Mouse (Mus musculus): ENCODE measurements around the gene C1qtnf1. TPM values are rescaled to one million over a fixed set of nuclear protein-coding genes. Genes with fewer than 3 reads are reported as not detected.
A peak's percentile ranks its signal among the peaks of the same experiment; 100 is the strongest.

Gene C1qtnf1
- total RNA-seq, 2 experiments from 2014 or later: 31.8 to 37.4 TPM

DNA sequence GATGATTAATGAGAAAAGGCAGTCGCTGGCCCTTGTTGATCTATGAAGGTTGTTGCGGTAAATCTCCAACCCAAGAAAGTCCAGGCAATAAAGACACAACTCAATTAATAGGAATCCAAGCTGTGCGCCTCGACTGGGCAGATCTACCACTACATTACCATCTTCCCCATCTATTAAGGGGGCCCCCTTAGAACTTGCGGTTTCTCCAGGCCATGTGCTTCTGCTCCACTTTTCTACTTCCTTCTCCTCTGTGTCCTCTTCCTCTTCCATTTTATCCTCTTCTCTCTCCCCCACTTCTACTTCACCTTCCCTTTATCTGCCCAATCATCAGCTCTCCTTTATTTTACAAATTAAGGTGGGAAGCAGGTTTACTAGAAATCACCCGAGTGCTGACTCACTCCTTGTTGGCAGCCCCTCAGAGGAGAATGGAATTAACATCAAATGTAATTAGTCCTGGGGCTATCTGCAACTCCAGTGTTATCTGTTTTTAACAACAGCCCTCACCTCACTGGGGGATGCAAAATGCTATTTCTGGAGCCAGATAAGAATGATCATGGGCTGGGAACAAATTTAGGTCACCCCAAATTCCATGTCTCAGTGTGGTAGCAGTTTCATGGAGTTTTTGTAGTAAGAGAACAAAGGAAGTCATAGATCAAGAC, 46.0 kb downstream of the C1qtnf1 start:
- DNase-seq: no peak

DNA sequence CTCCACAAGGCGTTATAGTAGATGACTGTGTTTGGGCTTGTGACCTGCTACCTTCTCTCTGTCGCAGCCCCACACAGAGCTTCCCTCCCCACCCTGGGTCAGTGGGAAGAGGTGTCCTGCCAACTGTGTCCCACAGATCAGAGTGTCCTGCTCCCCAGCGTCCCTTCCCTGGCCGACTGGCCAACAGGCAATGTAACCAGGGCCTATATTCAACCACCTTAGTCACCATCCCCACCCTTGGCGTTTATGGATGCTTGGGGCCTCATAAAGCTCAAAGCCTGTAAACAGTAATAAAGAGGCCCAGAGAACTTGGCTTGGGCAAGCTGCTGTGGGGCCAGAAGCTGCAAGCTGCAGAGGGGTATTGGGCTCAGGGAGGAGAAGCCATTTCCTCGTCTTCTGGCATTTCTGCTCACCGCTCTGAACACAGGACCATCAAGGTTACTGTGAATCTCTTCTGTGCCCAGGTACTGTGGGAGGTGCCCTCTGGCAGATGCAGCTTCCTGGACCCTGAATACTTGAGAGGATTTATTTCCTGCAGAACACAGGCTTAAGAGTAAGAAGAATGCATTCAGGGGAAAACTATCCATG, 47.6 kb downstream of the C1qtnf1 start:
- no peak for DNase-seq

DNA sequence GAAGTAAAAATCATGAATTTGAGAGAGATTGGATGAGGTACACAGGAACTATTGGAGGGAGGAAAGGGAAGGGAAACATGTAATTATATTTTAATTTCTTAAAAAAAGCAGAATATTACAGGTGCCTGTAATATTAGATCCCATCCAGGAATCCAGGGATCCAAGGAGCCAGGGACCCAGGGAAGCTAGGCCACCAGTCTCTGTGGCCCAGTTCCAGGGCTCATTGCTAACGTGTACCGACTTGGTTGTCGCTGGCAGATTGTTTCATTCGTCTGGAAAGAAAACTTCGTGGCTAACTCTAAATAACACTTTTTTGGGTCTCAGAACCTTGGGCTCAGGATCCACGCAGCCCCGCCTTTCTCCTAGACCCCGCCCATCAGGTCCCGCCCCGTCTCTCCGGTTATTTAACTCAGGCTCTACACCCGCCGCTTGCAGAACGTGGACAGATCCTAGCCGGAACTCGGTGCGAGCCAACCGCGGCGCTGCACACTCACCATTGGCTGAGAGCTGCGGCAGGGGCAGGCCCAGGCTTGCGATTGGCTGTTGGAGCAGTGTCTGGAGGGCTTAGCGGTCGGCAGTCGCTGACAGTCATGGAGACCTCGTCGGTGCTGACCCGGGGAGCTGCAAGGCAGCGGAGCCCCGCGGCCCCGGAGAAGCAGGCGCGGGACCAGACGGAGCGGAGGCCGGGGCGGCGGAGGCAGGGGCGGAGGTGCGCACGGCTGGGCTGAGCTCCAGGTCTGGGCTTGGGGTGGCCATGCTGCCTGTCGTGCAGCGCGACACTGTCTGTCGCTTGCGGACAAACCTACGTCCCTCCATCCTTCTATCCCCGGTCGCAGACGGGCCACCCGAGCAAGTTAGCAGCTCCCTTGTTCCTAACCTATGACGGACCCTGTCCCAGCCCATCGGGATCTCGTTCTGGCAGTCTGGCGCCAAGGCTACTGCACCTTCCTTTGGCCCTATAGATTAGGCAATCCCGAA, 48.7 kb downstream of the C1qtnf1 start, which contains the start of gene Engase:
Gene Engase, plus strand, starts transcription at position 434 of the 978 bp plus-strand sequence.
- peak; percentile 93 for DNase-seq

DNA sequence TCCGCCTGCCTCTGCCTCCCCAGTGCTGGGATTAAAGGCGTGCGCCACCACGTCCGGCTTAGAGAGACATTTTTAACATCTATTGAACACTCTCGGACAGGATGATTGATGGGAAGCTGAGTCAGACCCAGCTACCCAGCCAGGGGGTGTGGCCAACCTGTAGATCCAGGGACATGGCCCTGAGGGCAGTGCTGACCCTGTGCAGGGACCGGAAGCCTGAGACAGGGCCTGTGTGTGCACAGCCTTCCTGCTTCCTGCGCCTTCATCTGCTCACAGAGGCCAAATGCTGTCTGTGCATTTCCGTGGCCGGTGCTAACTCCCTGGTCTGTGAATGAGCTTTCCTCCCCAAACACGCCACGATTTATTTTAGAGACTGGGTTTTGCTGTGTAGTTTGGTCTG, 51.8 kb downstream of the C1qtnf1 start:
- DNase-seq: no peak

DNA sequence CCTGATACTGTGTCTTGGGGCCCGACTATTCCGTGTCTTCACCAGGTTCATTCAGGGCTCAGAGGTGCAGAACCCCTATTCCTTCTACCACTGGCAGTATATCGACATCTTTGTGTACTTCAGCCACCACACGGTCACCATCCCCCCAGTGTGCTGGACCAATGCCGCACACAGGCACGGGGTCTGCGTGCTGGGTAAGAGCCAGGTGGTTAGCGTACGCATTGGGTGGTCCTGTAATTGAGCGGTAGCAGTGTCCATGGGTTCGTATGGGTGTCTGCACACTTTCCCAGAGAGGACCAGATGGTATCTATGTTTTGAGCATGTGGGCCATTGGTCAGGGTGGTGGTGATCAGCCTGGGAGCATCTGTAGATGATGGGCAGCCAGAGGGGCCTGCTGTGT, 53.2 kb downstream of the C1qtnf1 start:
- DNase-seq: no peak

DNA sequence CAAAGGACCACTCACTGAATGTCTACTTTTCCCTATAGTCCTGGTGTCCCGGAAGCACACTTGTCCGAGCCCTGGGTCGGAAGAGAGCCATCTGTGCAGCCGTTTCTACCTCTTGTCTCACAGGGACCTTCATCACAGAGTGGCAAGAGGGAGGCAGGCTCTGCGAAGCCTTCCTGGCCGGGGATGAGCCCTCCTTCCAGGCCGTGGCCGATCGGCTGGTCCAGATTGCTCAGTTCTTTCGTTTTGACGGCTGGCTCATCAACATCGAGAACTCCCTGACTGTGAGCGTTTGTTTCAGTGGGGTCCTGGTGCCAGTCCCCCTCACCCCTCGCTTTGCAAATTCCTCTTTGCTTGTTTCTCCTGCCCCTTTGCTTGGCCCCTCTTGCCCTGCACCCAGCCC, 53.7 kb downstream of the C1qtnf1 start:
- DNase-seq: no peak

DNA sequence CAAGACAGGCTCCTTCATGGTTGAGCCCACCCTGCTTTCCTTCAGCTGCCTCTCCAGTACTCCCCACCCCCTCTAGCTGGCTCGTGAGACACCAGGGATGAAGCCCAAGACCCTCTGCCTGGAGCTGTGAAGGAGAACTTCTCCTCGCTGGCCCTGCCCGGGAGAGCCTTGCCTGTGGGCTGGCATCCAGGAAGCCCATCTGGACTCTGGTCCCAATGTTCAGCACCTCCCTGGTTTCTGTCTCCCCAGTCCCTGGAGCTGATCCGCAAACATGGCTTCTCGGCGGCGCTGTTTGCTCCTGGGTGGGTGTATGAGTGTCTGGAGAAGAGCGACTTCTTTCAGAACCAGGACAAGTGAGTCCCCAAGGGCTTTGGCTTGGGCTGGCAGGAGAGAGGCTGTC, 56.2 kb downstream of the C1qtnf1 start:
- no peak for DNase-seq

DNA sequence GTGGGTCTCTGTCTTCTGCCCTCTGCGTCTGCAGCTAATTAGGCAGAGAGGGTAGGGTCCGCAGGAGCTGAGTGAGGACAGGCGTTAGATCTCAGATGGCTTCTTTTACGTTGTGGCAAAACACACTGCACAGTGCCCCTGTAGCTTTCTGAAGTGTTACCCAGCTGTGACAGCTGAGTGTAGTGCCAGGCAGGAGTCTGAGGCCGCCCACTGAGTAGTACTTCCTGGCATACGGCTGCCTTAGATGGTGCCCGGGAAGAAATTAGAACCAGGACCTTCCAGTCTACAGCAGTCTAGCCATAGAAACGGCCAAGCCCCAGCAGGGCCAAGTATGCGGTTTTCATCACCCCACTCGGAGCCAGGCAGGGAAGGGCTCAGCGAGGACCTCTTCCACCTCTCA, 57.3 kb downstream of the C1qtnf1 start:
- DNase-seq: no peak

DNA sequence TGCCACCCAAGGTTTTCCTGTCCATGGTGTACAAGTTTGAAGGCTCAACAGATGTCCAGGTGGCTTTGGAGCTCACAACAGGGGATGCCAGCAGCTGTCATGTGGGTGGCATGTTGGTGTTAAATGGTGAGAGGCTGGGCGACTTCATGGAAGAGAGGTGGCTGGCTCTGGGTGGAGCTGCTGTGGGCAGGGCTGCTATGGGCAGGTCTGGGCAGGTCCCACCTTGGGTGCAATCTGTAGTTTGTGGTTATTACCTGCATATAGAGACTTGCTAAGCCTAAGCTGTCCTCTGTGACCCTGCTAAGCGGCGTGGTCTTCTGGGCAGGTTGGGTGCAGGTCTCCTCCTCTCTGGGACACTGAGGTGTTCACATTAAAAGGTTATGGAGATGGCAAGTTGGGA, 57.8 kb downstream of the C1qtnf1 start:
- DNase-seq: no peak

DNA sequence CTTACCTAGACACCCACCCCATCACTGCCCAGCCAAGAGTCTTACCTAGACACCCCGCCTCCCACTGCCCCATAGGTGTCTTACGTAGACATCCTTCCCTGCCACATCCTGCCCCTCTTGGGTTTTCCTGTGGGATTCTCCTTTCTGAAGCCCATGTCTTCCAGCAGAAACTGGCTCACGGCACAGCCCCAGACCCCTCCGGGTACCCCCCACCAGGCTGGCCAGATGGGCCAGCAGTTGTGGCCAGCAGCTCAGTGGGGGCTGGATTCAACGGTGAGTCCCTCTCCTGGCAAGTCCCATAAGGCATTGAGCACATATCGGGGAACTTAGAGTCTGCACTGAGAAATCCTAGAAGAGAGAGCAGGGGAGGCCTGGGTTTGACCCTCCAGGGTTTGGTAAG, 58.3 kb downstream of the C1qtnf1 start:
- no peak for DNase-seq

DNA sequence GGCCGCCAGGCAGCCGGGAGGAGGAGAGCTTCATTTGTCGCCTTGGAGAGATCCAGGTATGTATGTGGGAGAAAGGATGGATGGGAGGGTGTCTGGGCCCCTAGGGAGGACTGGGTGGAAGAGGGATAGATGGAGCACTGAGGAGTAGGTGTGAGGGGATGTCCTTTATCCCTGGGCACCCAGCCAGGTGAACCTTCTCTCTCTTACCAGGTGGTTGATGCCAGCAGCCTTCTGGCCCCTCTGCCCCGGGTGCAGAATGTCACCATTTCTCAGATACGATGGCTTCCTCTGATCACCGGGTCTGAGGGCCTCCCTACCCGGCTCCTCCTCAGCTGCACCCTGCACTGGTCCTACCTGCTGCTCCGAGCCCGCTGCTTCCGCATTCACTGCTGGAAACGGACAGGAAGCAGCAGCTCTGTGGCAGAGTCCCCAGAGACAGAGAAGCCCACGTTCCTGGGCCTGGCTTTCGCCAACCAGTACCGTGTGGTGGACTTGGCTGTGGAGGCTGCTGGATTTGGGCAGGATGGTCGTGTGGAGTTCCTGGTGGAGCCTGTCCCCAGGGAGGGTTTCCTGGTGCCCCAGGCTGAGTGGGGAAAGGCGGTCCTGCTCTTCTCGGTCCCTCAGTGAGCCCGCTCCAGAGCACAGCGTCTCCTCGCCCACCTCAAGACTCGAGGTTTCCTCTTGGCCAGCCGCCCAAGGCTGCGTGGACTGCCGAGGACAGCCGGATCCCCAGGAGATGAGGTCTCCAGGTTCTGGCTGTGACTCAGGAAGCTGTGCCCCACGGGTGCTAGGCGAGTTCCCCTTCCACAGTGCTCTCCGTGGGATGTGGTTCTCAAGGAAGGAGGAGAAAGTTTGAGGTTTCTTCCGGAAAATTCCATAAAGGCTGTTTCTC, 59.1 kb downstream of the C1qtnf1 start:
- no peak for DNase-seq

DNA sequence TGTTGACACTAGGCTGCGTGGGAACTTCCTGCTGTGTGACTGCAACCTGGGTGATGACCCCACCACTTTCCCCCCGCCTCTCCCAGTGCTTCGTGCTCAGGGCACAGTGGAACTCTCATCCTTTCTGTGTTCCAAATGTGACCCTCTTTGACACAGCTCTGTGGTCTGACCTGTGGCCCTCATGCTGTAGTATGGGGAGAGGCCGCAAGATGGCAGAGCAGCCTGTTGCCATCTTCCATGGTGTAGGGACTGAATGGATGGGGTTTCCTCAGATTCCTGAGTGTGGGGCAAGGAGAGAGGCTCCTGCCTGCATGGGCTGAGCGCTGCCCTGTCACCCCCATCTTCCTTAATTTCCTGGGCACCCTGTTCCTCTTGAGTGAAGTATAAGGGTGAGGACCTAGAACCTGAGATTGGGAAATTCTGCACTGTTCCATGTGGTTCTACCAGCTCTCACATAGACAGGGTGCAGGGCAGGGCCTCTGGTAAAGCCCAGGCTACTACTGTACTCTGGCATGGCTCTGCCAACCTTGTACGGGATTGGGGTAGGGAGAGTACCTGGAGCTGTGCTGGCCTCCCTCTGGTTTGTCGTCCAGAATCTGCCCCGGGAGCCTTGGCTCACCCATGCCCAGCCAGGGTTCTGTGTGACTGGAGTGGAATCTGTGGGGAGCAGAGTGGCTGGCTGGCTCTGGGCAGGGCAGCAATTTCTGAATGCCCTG, 60.3 kb downstream of the C1qtnf1 start:
- no peak for DNase-seq

DNA sequence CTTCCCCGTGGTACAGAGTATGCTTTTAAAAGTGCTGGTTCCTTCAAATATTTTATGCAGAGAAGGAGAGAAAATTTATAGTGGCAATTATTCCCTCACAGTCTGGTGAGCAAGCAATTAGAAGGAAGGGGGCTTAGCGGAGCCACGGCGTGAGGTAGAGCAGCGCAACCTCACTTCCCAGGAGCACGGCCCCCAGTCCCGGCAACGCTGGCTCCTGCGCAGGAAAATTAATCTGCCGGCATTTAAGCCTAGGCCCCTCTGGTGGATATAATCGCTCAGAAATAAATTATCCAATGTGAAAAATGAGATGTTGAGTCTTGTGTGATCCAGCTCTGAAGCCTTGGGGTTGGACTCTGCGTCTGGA, 60.9 kb downstream of the C1qtnf1 start:
- no peak for DNase-seq

DNA sequence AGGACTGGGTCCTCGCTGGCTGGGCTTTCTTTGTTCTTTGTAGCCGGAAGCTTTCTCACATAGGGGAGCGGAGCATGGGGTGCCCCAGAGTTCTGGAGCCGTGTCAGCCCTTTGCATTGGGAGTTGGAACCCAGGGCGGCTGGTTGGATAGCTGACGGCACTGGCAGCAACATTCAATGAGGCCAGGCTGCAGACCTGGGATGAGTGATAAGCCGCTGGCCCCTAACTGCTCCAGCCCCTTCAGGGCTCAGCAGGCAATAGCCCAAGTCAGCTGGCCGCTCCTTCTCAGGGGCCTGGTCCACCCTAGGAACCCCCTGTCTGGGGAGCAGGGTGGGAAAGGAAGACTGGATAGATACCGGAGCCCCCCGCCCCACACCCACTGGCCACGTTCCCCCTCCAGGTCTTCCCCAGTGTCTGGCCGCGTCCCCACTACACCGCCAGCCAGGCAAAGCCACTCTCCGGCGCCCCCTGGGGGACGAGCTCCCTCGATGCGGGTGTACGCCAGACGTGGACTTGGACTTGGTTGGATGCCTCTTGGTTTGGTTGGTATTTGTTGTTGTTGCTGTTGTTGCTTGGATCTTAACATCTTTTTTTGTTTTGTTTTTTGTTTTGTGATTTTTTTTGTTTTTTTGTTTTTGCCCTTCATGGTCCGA, 62.7 kb downstream of the C1qtnf1 start:
- peak; percentile 94 for DNase-seq

DNA sequence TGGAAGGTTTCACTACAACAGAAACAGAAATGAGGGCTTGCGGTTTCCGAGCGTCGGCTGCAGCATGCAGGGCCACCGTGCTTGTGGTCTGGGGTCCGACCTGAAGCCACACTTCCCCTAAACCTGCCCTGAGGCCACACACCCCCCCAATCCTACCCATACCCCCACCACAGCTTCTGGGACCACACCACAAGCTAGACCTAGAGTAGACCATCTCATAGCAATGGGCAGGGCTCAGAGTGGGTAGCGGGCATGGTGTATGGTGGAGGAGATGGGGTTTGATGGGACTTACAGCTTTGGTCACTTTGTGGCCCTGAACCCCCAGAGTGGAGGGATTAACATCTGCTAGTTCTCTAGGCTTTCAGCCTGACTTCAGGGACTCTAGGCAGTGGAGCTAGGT, 63.2 kb downstream of the C1qtnf1 start:
- DNase-seq: no peak

DNA sequence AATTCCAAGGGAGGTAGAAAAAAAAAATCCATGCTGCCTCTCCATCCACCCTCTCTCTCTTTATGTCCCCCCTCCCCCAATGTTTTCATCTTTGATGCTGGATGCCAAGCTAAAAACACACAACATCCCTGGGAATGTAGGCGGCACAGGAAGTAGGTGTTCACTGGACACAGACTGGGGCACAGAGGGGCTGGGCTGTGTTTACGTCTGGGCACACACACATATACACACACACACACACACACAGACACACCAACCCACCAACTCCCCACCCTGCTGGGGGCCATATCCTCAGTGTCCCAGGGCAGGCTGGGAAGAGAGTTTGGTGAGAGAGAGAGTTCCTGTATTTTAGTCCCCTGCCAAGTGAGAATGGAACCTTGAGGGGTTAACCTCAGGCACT, 65.5 kb downstream of the C1qtnf1 start:
- no peak for DNase-seq

DNA sequence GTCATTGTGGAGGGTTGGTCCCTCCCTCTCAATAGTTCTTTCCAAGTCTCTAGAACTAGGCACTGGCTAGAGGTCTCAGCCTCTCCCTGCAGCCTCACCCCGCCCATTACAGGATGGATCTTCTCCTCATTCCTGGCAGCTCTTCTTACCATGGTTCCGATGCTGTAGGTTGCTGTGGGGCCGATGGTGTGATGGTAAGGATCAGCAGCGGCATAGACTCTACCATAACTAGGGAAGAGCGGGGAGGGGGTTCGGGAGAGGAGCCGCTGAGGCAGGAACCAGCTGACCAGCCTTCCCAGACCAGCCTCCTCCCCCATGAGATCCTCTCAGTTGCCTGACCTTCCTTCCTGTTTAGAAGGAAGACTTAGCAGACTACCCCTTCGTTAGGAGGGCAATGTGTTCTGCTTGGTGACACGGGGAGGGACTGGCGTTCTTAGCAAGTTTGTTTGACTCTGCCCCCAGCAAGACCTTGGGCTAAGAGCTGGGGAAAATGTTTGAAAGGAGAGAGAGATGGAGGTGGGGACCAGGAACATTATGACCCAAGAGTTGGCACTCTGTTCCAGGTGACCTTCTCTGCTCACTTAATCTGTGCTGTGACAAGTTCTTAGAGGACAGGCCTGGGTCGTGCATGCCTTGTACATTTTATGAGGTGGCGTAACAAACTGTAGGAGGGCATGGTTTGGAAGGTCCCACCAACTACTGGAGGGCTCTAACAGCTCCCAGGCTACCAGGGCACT, 66.2 kb downstream of the C1qtnf1 start:
- no peak for DNase-seq

DNA sequence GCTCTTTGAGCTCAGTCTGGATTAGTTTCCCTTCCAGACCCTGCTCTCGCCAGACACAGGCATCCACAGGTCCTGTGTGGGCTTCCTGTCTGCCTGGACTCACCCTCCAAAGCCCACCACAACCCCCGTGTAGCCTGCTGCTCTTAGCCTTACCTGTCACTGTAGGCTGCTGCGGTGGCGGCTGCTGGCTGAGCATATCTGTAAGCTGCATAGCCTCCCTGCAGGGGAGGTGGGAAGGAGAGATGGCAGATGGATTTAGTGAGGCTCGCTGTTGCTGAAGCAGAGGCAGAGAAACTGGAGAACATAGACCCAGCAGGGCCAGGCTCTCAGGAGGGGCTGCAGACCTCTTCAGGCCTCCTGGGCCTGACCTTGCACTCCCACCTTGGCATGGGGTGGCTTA, 67.1 kb downstream of the C1qtnf1 start:
- no peak for DNase-seq

DNA sequence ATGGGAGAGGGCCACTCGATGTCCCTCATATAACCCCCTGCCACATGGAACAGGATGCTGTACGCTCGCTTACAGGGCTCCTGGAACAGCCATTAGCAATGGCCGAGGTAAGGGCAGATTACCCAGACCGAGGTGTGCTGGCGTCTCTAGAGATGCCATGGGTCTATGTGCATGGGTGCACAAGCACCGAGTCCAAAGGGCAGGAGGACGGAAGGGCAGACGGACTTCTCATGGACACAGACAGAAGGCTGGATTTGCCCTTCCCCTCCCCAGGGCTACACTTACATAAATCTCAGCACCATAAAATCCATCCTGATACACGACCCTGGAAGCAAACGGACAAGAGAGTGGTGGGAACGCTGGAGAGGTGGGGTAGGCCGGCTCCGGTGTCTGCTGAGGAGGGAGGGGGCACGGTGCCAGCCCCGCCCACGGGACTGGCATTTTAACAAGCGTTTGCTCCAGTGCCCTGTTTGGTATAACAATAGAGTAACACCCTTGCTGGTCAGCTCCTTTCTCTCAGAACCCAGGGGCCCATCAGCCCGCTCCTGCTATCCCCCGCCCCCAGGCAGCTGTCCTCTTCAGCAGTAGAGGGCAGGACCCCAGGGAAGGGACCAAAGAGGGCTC, 68.2 kb downstream of the C1qtnf1 start:
- DNase-seq: no peak
